Comparison of ENCODE assay signal across 12 mouse cellular contexts in the genomic region with DNA sequence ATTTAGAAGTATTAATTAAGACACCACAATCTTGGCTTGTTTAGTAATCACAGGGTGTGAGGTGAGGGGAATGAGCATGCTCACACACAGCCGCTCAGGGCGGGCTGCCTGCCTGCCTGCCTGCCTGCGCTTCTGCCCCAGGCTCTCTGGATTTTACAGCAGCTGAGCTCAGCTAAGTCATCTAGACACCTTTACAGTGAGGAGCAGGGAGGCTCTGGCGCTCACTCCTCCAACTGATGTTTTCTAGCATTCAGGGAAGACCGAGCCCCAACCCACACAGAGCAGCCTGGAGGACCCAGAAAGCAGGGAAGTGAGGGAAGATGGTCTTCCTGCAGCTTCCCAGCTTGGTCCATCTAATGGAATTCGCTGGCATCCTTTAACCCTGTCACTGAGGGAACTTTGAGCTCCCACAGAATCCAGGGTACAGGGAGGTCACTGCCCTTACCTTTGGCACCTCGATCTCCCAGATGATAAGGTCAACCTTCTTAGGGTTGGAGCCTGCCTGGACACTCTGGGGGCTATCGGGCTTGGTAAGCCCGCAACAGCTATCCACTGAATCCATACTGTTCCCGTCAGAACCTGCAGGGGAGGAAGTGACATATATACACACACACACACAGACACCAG. TPM values are rescaled to one million over a fixed set of nuclear protein-coding genes. Genes with fewer than 3 reads are reported as not detected.
DNase-seq lines count a peak whose midpoint lies in the region; ATAC-seq and TF ChIP-seq lines count a peak whose summit lies in the region.
"Had no signal": no experiment of that assay in that cellular context is flagged by ENCODE, and none has a peak within 500 bp of the region (broad histone marks: within the 10 kb centered on the region; RNA-seq: fewer than 3 reads in every experiment).

No protein-coding gene starts in this region.

- H3K79me2 ChIP-seq in heart, adult 2 months (replicated peaks; ENCODE audit: control insufficient read depth, insufficient read depth, low read length): no peaks in the 10 kb centered on the region
- H3K79me2 ChIP-seq in myocyte (ENCODE audit: control insufficient read depth, insufficient read depth): peaks cover 4% of the 10 kb centered on the region

- DNase-seq in heart, adult 2 months: no peak
- DNase-seq in heart, postnatal 36 days: no peak
- no peak for DNase-seq in hindbrain, embryonic 10.5 days (ENCODE audit: low spot score)
- no peak for DNase-seq in hindbrain, postnatal 0 days (ENCODE audit: low spot score)
- DNase-seq in limb, embryonic 10.5 days (ENCODE audit: low spot score): no peak
- DNase-seq: cerebellum, postnatal 14 days; layer of hippocampus, postnatal 36 days; right cerebral cortex, postnatal 4 days had no signal

- peak overlapping the region; percentile 5; the same call in 1 of the 2 replicates for H3K9ac ChIP-seq in heart, adult 2 months (ENCODE audit: low read depth, low read length)
- H3K9ac ChIP-seq in hindbrain, postnatal 0 days (replicated peaks; ENCODE audit: low read length): no peak overlapping the region
- no peak overlapping the region for H3K9ac ChIP-seq in limb, embryonic 12.5 days (replicated peaks)
- H3K9ac ChIP-seq: midbrain, embryonic 15.5 days; neural tube, embryonic 12.5 days had no signal

- H3K4me1 ChIP-seq in heart, adult 2 months (ENCODE audit: control insufficient read depth, insufficient read depth, low read length): no peaks in the 10 kb centered on the region; the same call in 1 of the 2 replicates
- peaks cover 5% of the 10 kb centered on the region; the same call in 1 of the 2 replicates for H3K4me1 ChIP-seq in hindbrain, embryonic 10.5 days (replicated peaks)
- H3K4me1 ChIP-seq in hindbrain, postnatal 0 days (ENCODE audit: insufficient read depth, low read length): no peaks in the 10 kb centered on the region
- peaks cover 13% of the 10 kb centered on the region for H3K4me1 ChIP-seq in limb, embryonic 12.5 days (replicated peaks)
- peaks cover 17% of the 10 kb centered on the region; the same call in 1 of the 2 replicates for H3K4me1 ChIP-seq in limb, embryonic 10.5 days
- H3K4me1 ChIP-seq: midbrain, embryonic 15.5 days; neural tube, embryonic 12.5 days had no signal

- TF ChIP-seq EP300 in heart, adult 2 months (IDR thresholded peaks at IDR 0.05; ENCODE audit: insufficient read depth, low read depth, low read length): no peak

- peak overlapping the region; percentile 68 for H3K27ac ChIP-seq in heart, adult 2 months
- H3K27ac ChIP-seq in hindbrain, embryonic 10.5 days: peak overlapping the region; percentile 6; the same call in 1 of the 2 replicates
- no peak overlapping the region for H3K27ac ChIP-seq in hindbrain, postnatal 0 days
- 0 out of 2 replicates have a peak overlapping the region, but pooled peaks have one; percentile 53 for H3K27ac ChIP-seq in limb, embryonic 12.5 days
- no peak overlapping the region for H3K27ac ChIP-seq in limb, embryonic 10.5 days
- H3K27ac ChIP-seq: midbrain, embryonic 15.5 days; neural tube, embryonic 12.5 days had no signal

- no peak for ATAC-seq in hindbrain, postnatal 0 days
- ATAC-seq in limb, embryonic 12.5 days (ENCODE audit: insufficient number of reproducible peaks, insufficient read depth, low FRiP score, low TSS enrichment, low read depth): no peak
- ATAC-seq: midbrain, embryonic 15.5 days had no signal

- intact Hi-C loops in heart, adult 2 months (cut with DNase I): no loop called here
- intact Hi-C loops in heart, postnatal 36 days (cut with DNase I): no loop called here

- no peaks in the 10 kb centered on the region for H3K27me3 ChIP-seq in heart, adult 2 months (ENCODE audit: control insufficient read depth, insufficient read depth, low read length)
- no peaks in the 10 kb centered on the region for H3K27me3 ChIP-seq in hindbrain, embryonic 10.5 days (ENCODE audit: insufficient read depth, poor library complexity, severe bottlenecking)
- H3K27me3 ChIP-seq in hindbrain, postnatal 0 days (ENCODE audit: insufficient read depth, low read length): no peaks in the 10 kb centered on the region
- no peaks in the 10 kb centered on the region for H3K27me3 ChIP-seq in limb, embryonic 12.5 days
- H3K27me3 ChIP-seq in limb, embryonic 10.5 days (ENCODE audit: low read depth, poor library complexity, severe bottlenecking): no peaks in the 10 kb centered on the region
- H3K27me3 ChIP-seq in myocyte (ENCODE audit: control insufficient read depth, insufficient read depth, insufficient read length): no peaks in the 10 kb centered on the region
- H3K27me3 ChIP-seq: midbrain, embryonic 15.5 days; neural tube, embryonic 12.5 days had no signal

- no peaks in the 10 kb centered on the region for H3K9me3 ChIP-seq in hindbrain, embryonic 10.5 days
- H3K9me3 ChIP-seq in hindbrain, postnatal 0 days (ENCODE audit: low read length): no peaks in the 10 kb centered on the region
- H3K9me3 ChIP-seq in limb, embryonic 12.5 days: no peaks in the 10 kb centered on the region
- no peaks in the 10 kb centered on the region for H3K9me3 ChIP-seq in limb, embryonic 10.5 days (replicated peaks)
- H3K9me3 ChIP-seq: midbrain, embryonic 15.5 days; neural tube, embryonic 12.5 days had no signal

- no peak for TF ChIP-seq POLR2A in heart, adult 2 months (IDR thresholded peaks at IDR 0.05; ENCODE audit: insufficient read depth, low read depth, low read length)
- no peak for TF ChIP-seq POLR2A in myocyte (IDR thresholded peaks at IDR 0.05; ENCODE audit: insufficient read length, low read depth)

- no peak for TF ChIP-seq CTCF in heart, adult 2 months (IDR thresholded peaks at IDR 0.05)
- TF ChIP-seq CTCF in hindbrain, postnatal 0 days (IDR thresholded peaks at IDR 0.05; ENCODE audit: low read depth): no peak

- H3ac ChIP-seq in myocyte (ENCODE audit: control insufficient read depth, insufficient read length): no peak overlapping the region

- 56% methylated on average over 10 of the region's 10 CpGs for WGBS in heart, adult 2 months
- WGBS in hindbrain, embryonic 10.5 days: 89% methylated on average over 10 of the region's 10 CpGs
- 81% methylated on average over 10 of the region's 10 CpGs for WGBS in hindbrain, postnatal 0 days
- 67% methylated on average over 10 of the region's 10 CpGs for WGBS in limb, embryonic 12.5 days
- 83% methylated on average over 10 of the region's 10 CpGs for WGBS in limb, embryonic 10.5 days

- no peaks in the 10 kb centered on the region for H3K36me3 ChIP-seq in heart, adult 2 months (ENCODE audit: control insufficient read depth, insufficient read depth, low read length)
- peaks cover 84% of the 10 kb centered on the region for H3K36me3 ChIP-seq in hindbrain, embryonic 10.5 days
- peaks cover 22% of the 10 kb centered on the region for H3K36me3 ChIP-seq in hindbrain, postnatal 0 days (ENCODE audit: insufficient read depth, low read length)
- peaks cover 58% of the 10 kb centered on the region for H3K36me3 ChIP-seq in limb, embryonic 12.5 days
- H3K36me3 ChIP-seq in limb, embryonic 10.5 days: peaks cover 69% of the 10 kb centered on the region
- peaks cover 5% of the 10 kb centered on the region for H3K36me3 ChIP-seq in myocyte (ENCODE audit: control insufficient read depth, insufficient read depth)

- H3K4me3 ChIP-seq in heart, adult 2 months: no peak overlapping the region
- no peak overlapping the region for H3K4me3 ChIP-seq in hindbrain, embryonic 10.5 days
- H3K4me3 ChIP-seq in hindbrain, postnatal 0 days (ENCODE audit: low read length): no peak overlapping the region
- no peak overlapping the region for H3K4me3 ChIP-seq in limb, embryonic 12.5 days (replicated peaks)
- no peak overlapping the region for H3K4me3 ChIP-seq in limb, embryonic 10.5 days
- H3K4me3 ChIP-seq in myocyte: no peak overlapping the region
- H3K4me3 ChIP-seq: midbrain, embryonic 15.5 days; neural tube, embryonic 12.5 days had no signal

- no peak overlapping the region for H3K4me2 ChIP-seq in hindbrain, postnatal 0 days (ENCODE audit: low read depth, low read length)
- no peak overlapping the region for H3K4me2 ChIP-seq in limb, embryonic 12.5 days
- H3K4me2 ChIP-seq in myocyte (ENCODE audit: low read depth): peak overlapping the region; percentile 36
- H3K4me2 ChIP-seq: midbrain, embryonic 15.5 days; neural tube, embryonic 12.5 days had no signal

TF ChIP-seq in myocyte, 11 proteins besides CTCF, POLR2A, EP300 and RAD21:
- no peak for TF ChIP-seq SRF (IDR thresholded peaks at IDR 0.05; ENCODE audit: control insufficient read depth, insufficient read length, low read depth)
- TF ChIP-seq TCF12 (IDR thresholded peaks at IDR 0.05; ENCODE audit: insufficient read depth, poor library complexity, severe bottlenecking): no peak
- no peak for TF ChIP-seq TCF3 (IDR thresholded peaks at IDR 0.05; ENCODE audit: insufficient read length, low read depth)
- TF ChIP-seq E2F4 (IDR thresholded peaks at IDR 0.05; ENCODE audit: insufficient read depth): no peak
- no peak for TF ChIP-seq USF1 (IDR thresholded peaks at IDR 0.05; ENCODE audit: low read depth)
- no peak for TF ChIP-seq MAX (IDR thresholded peaks at IDR 0.05; ENCODE audit: low read depth)
- TF ChIP-seq POLR2AphosphoS2 (IDR thresholded peaks at IDR 0.05; ENCODE audit: insufficient read length, low read depth): no peak
- no peak for TF ChIP-seq REST (IDR thresholded peaks at IDR 0.05; ENCODE audit: insufficient read depth, insufficient read length)
- no peak for TF ChIP-seq CEBPB (IDR thresholded peaks at IDR 0.05; ENCODE audit: insufficient read depth, poor library complexity, severe bottlenecking)
- TF ChIP-seq MYOG (IDR thresholded peaks at IDR 0.05; ENCODE audit: control insufficient read depth in 1 of 3, insufficient read depth in 1 of 3, insufficient read length in 2 of 3, low read depth in 2 of 3): no peak
- no peak for TF ChIP-seq MYOD1 (IDR thresholded peaks at IDR 0.05; ENCODE audit: control insufficient read depth in 1 of 3, insufficient read length in 2 of 3, low read depth in 2 of 3)

RNA-seq across cellular contexts. Expression of gene Akap1, which starts 23.5 kb away (rescaled TPM):
- 100 to 1,000 TPM; 140 to 141 TPM for total RNA-seq in heart, adult 2 months (2021)
- 125 and 178 TPM in 2 replicates for polyA plus RNA-seq in heart, adult 2 months (2012; rRNA removed)
- total RNA-seq in heart, postnatal 36 days (2021): 100 to 1,000 TPM; 117 to 139 TPM
- 17.7 and 19.6 TPM in 2 replicates for polyA plus RNA-seq in hindbrain, embryonic 10.5 days (2016; fragmentation: Nextera tagmentation; extraction: Ambion mirVana)
- 38.7 and 51.5 TPM in 2 replicates for total RNA-seq in hindbrain, postnatal 0 days (2014; rRNA removed)
- polyA plus RNA-seq in hindbrain, postnatal 0 days (2015; fragmentation: Nextera tagmentation; extraction: Ambion mirVana): 19.5 and 20.8 TPM in 2 replicates
- polyA plus RNA-seq in limb, embryonic 12.5 days (2016; fragmentation: Nextera tagmentation; extraction: Ambion mirVana): 15.3 and 16.7 TPM in 2 replicates
- 16.8 and 17.4 TPM in 2 replicates for polyA plus RNA-seq in limb, embryonic 10.5 days (2016; fragmentation: Nextera tagmentation; extraction: Ambion mirVana)
- 25.4 TPM for polyA plus RNA-seq in myocyte (2012; fragmentation: generic; extraction: Trizol)

Comparison
In these comparisons a context has a peak if more than half of its experiments do, and no peak if none do; other contexts are left out.
1. H3K27ac ChIP-seq: peak in heart, adult 2 months (single experiment), hindbrain, embryonic 10.5 days (single experiment) and limb, embryonic 12.5 days (single experiment); none in hindbrain, postnatal 0 days (single experiment) and limb, embryonic 10.5 days (single experiment).